Mouse (Mus musculus): ENCODE results near the gene Palm. TPM values are rescaled to one million over a fixed set of nuclear protein-coding genes. Genes with fewer than 3 reads are reported as not detected.

Palm gene
- polyA plus RNA-seq, 1 experiment from 2014 or later = 29.6 TPM

DNA sequence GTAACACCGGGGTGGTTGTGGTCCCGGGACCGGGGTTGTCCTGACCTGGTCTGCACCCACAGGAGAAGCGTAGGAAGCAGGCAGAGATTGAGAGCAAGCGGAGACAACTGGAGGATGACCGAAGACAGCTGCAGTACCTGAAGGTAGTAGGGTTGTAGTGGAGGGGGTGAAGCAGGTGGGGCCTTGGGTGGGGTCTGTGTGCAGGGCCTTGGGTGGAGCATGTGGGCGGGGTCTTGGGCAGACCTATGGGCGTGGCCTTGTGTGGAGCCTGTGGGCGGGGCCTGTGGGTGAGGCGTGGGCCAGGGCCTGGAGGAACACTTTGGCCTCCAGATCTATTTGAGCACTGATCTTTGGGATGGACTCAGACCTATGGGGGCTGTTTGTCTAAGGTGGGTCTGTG lies 13.6 kb downstream of the Palm start:
- TF ChIP-seq EP300 (IDR thresholded peaks at IDR 0.05) (no peak), CTCF (IDR thresholded peaks at IDR 0.05) (no peak)
- no peaks in the 10 kb centered on the region for H3K27me3 ChIP-seq (replicated peaks; ENCODE audit: insufficient read depth, low read length)
- no peak overlapping the region for H3K4me3 ChIP-seq (ENCODE audit: low read depth, low read length)
- no peak for DNase-seq (ENCODE audit: low spot score)
- no peak for ATAC-seq
- H3K4me1 ChIP-seq (ENCODE audit: insufficient read depth, low read depth, low read length) = no peaks in the 10 kb centered on the region
- no peaks in the 10 kb centered on the region for H3K36me3 ChIP-seq (ENCODE audit: insufficient read depth, low read length)
- no peaks in the 10 kb centered on the region for H3K9me3 ChIP-seq (ENCODE audit: low read length)
- no peak overlapping the region for H3K27ac ChIP-seq (ENCODE audit: low read length)
- no peak overlapping the region for H3K9ac ChIP-seq (replicated peaks; ENCODE audit: low read depth)
- no peak overlapping the region for H3K4me2 ChIP-seq (replicated peaks; ENCODE audit: low read depth, low read length)
- WGBS = 82% methylated on average over 9 of the region's 10 CpGs

DNA sequence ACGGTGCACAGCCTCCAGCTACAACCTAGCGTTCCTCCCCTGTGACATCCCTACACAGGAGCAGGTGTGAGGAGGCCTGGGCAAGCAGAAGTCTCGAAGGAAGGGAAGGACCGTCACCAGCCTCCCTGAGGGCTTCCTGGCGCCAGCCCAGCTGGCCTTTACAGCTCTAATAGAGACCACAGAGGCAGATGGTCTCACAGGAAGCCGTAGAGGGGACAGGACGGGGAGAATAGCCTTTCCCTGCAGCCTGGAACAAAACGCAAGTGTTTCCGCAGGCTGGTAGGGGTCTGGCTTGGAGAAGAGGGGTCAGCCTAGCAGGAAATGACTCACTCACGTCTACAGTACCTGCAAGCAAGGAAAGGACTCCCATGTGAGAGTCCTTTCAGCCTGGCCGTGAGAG lies 14.5 kb downstream of the Palm start:
- no peaks in the 10 kb centered on the region for H3K27me3 ChIP-seq (replicated peaks; ENCODE audit: insufficient read depth, low read length)
- no peak overlapping the region for H3K4me3 ChIP-seq (ENCODE audit: low read depth, low read length)
- 0 out of 2 replicates have a peak overlapping the region, but pooled peaks have one; percentile 1 for H3K9ac ChIP-seq (replicated peaks; ENCODE audit: low read depth)
- H3K4me2 ChIP-seq (replicated peaks; ENCODE audit: low read depth, low read length) = no peak overlapping the region
- no peaks in the 10 kb centered on the region for H3K9me3 ChIP-seq (ENCODE audit: low read length)
- no peak for DNase-seq (ENCODE audit: low spot score)
- ATAC-seq = peak; percentile 16; the same call in 1 of the 2 replicates
- no peaks in the 10 kb centered on the region for H3K4me1 ChIP-seq (ENCODE audit: insufficient read depth, low read depth, low read length)
- H3K36me3 ChIP-seq (ENCODE audit: insufficient read depth, low read length) = no peaks in the 10 kb centered on the region
- no peak for TF ChIP-seq CTCF (IDR thresholded peaks at IDR 0.05)
- no peak for TF ChIP-seq EP300 (IDR thresholded peaks at IDR 0.05)
- peak overlapping the region; percentile 59; the same call in 1 of the 2 replicates for H3K27ac ChIP-seq (ENCODE audit: low read length)
- WGBS = 74% methylated on average over 11 of the region's 11 CpGs

DNA sequence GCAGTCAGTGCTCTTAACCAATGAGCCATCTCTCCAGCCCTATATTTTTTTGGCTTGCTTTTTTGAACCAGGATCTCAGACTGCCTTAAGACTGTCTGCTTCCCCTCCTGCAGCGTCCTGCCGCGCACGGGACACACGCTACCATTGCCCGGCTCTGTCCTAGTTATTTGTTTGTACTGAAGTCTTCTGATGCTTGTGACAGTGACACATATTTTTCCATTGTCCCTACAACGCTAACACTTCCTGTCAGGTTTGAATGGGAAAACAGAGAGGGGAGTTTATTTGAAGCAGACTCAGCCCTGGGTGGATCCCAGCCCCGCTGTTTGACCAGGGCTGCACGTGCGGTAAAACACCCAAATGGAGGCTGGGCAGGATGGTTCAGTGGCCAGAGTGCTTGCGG lies 15.4 kb downstream of the Palm start:
- no peaks in the 10 kb centered on the region for H3K9me3 ChIP-seq (ENCODE audit: low read length)
- DNase-seq (ENCODE audit: low spot score) = peak; percentile 69
- peak; percentile 40; the same call in 1 of the 2 replicates for TF ChIP-seq EP300 (IDR thresholded peaks at IDR 0.05)
- no peak for TF ChIP-seq CTCF (IDR thresholded peaks at IDR 0.05)
- H3K4me3 ChIP-seq (ENCODE audit: low read depth, low read length) = no peak overlapping the region
- no peaks in the 10 kb centered on the region for H3K36me3 ChIP-seq (ENCODE audit: insufficient read depth, low read length)
- ATAC-seq = peak; percentile 67
- 59% methylated on average over 11 of the region's 11 CpGs for WGBS
- no peak overlapping the region for H3K9ac ChIP-seq (replicated peaks; ENCODE audit: low read depth)
- H3K27me3 ChIP-seq (replicated peaks; ENCODE audit: insufficient read depth, low read length) = no peaks in the 10 kb centered on the region
- no peaks in the 10 kb centered on the region for H3K4me1 ChIP-seq (ENCODE audit: insufficient read depth, low read depth, low read length)
- H3K27ac ChIP-seq (ENCODE audit: low read length) = peak overlapping the region; percentile 59; the same call in 1 of the 2 replicates
- H3K4me2 ChIP-seq (replicated peaks; ENCODE audit: low read depth, low read length) = no peak overlapping the region

DNA sequence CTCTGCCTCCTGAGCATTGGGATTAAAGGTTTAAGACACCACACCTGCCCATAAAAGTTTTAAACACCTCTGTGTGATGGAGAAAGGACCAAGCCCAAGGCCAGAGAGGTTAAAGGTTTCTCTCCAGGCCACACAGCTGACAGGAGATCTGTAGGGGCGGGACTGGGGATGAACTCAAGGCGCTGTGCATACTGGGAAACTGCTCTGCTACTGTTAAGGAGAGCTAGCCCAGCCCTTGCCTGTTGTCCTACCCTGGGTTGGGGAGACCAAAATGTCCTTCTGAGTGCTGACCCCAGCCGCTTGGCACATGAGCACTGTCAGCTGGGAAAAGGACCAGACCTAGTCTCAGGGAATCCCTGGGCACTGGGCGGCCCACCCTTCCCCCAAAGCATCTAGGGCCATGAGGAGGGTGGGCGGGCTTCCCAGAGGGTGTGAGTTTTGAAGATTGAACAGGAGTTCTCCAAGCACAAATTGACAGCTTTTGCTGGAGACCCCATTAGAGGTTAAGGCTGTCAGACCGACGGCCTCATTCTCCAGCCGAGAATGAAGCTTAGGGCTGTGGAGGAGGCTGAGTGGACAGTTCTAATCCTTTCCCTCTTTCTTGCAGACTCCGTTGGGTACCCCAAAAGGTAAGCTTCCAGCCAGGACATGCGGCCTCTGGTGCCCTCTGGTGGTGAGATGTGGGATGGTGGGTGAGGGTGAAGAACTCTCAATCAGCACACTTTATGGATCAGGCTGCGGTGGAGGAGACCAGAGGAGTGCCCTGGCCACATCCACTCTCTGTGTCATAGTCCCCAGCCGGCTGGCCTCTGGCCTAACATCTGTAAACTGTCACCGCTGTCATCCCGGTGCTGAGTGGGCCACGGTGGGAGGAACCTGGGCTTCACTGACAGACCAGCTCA lies 18.6 kb downstream of the Palm start:
- DNase-seq (ENCODE audit: low spot score) (peak; percentile 58), ATAC-seq (peak; percentile 46)
- 32% methylated on average over 15 of the region's 15 CpGs for WGBS
- TF ChIP-seq EP300 (IDR thresholded peaks at IDR 0.05) (no peak), CTCF (IDR thresholded peaks at IDR 0.05) (peak; percentile 98)
- Histone ChIP-seq H3K4me2 (replicated peaks; ENCODE audit: low read depth, low read length) (no peak overlapping the region), H3K36me3 (ENCODE audit: insufficient read depth, low read length) (no peaks in the 10 kb centered on the region), H3K4me3 (ENCODE audit: low read depth, low read length) (no peak overlapping the region), H3K27ac (ENCODE audit: low read length) (no peak overlapping the region), H3K4me1 (ENCODE audit: insufficient read depth, low read depth, low read length) (no peaks in the 10 kb centered on the region), H3K9ac (replicated peaks; ENCODE audit: low read depth) (no peak overlapping the region), H3K9me3 (ENCODE audit: low read length) (no peaks in the 10 kb centered on the region), H3K27me3 (replicated peaks; ENCODE audit: insufficient read depth, low read length) (no peaks in the 10 kb centered on the region)

DNA sequence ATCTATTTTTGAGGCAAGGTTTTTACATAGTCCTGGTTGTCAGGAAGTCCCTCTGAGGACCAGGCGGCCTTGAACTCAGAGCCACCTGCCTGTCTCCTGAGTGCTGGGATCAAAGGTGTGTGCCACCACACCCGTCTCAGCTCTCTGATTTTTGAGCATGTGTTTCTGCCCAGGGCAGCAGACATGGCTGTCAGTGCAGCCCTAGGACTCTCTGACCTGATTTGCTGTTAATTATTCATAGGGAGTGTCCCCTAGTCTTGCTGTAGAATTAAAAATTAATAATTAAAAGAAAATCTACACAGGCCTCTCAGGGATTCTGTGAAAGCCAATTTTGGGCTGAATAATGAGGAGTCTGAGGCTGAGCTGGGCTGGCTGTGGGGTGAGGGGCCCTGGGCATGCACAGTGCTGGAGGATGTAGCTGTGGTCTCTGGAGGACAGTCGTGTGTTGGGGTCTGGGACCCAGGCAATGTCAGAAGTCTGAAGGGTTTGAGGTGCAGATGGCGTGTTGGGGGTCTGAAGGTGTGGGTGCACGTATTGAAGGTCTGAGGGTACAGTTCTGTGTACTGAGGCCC lies 21.0 kb downstream of the Palm start:
- 84% methylated on average over 5 of the region's 5 CpGs for WGBS
- Histone ChIP-seq H3K36me3 (ENCODE audit: insufficient read depth, low read length) (no peaks in the 10 kb centered on the region), H3K4me3 (ENCODE audit: low read depth, low read length) (no peak overlapping the region)

DNA sequence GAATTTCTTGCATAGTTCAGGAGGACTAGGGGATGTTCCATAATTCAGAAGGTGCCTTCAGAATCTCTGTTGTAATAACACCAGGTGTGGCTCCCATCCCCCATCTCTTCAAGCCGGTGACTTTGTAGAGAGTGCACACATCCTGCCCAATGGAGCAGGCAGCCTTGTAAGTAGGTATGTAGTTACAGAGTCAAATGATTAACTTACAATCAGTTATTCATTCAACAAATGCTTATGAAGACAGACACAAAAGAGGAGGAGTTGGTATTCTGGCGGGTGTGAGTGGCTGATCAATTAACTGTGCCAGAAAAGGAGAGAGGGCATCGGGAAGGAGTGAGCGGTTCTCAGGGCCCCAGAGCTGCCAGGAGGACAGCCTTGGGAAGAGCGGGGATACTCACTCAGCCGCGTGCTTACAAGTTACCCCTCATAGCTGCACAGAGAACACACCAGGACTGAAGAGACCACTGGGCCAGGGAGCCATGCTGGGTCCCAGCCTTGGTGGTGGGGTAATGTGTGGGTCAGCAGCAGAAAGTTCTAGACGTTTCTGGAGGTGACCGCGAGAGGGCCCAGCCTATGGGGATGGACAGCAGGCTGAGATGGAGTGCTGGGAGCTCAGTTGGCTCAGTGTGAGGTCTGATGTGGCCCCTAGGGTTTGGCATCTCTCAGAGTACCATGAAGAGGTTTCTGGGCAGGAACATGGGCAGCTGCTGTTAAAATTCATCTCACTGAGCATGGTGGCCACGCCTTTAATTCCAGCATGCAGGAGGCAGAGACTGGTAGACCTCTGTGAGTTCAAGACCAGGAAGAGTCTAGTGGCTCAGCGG lies 22.5 kb downstream of the Palm start:
- TF ChIP-seq CTCF (IDR thresholded peaks at IDR 0.05) (no peak), EP300 (IDR thresholded peaks at IDR 0.05) (no peak)
- ATAC-seq (no peak), DNase-seq (ENCODE audit: low spot score) (no peak)
- Histone ChIP-seq H3K9ac (replicated peaks; ENCODE audit: low read depth) (no peak overlapping the region), H3K27ac (ENCODE audit: low read length) (no peak overlapping the region), H3K27me3 (replicated peaks; ENCODE audit: insufficient read depth, low read length) (no peaks in the 10 kb centered on the region), H3K4me2 (replicated peaks; ENCODE audit: low read depth, low read length) (no peak overlapping the region), H3K9me3 (ENCODE audit: low read length) (no peaks in the 10 kb centered on the region), H3K36me3 (ENCODE audit: insufficient read depth, low read length) (no peaks in the 10 kb centered on the region), H3K4me1 (ENCODE audit: insufficient read depth, low read depth, low read length) (no peaks in the 10 kb centered on the region), H3K4me3 (ENCODE audit: low read depth, low read length) (no peak overlapping the region)
- WGBS = 84% methylated on average over 12 of the region's 12 CpGs

More for the DNA sequence above, 21.0 kb downstream of the Palm start:
- no peak overlapping the region for H3K9ac ChIP-seq (replicated peaks; ENCODE audit: low read depth)
- ATAC-seq (no peak), DNase-seq (ENCODE audit: low spot score) (no peak)
- H3K4me2 ChIP-seq (replicated peaks; ENCODE audit: low read depth, low read length) = no peak overlapping the region
- no peak for TF ChIP-seq CTCF (IDR thresholded peaks at IDR 0.05)
- no peak for TF ChIP-seq EP300 (IDR thresholded peaks at IDR 0.05)
- no peaks in the 10 kb centered on the region for H3K9me3 ChIP-seq (ENCODE audit: low read length)
- H3K4me1 ChIP-seq (ENCODE audit: insufficient read depth, low read depth, low read length) = no peaks in the 10 kb centered on the region
- no peaks in the 10 kb centered on the region for H3K27me3 ChIP-seq (replicated peaks; ENCODE audit: insufficient read depth, low read length)
- H3K27ac ChIP-seq (ENCODE audit: low read length) = no peak overlapping the region

All from lung, postnatal 0 days (tissue).